Mouse (Mus musculus) left cerebral cortex, adult 6 months (tissue): ENCODE measurements around the gene Ankrd12. TPM values are rescaled to one million over a fixed set of nuclear protein-coding genes. Genes with fewer than 3 reads are reported as not detected.

ENCODE experiments used
- long read RNA-seq, 2 experiments: library from polyadenylated mRNA; unstranded; transcript quantifications; one replicate each; pipeline ENCODE4 v2.0.0; 2019 to 2020
- polyA plus RNA-seq: library from polyadenylated mRNA; unstranded; fragments of <200 nt; fragmentation: Nextera tagmentation; gene quantifications from 2 replicates; pipeline ENCODE4 v1.2.3, GENCODE M21; 2021

The Ankrd12 gene
- 87.6 and 181 TPM in 2 replicates for polyA plus RNA-seq
- long read RNA-seq, experiment 1, transcript Ankrd12-208 (8 exons, 1,513 nt), result major isoform, 13 of 105 reads
- long read RNA-seq, experiment 1, partial matches to known transcripts, result 59 of 105 reads
- long read RNA-seq, experiment 1, other reads (novel, unspliced or antisense), result 31 of 105 reads
- long read RNA-seq, experiment 2, partial matches to known transcripts, result 81 of 135 reads
- long read RNA-seq, experiment 2, other reads (novel, unspliced or antisense), result 48 of 135 reads

GRCm38 (mm10) chr17:66076934-66077333, at the start of gene Ankrd12:
Gene Ankrd12 (minus strand): TSS chr17:66077089.

GRCm38 (mm10) chr17:66123066-66123815, 46.4 kb upstream of the Ankrd12 start, which contains the start of gene Ddx11:
Gene Ddx11 (plus strand): TSS chr17:66123520.

DNA sequence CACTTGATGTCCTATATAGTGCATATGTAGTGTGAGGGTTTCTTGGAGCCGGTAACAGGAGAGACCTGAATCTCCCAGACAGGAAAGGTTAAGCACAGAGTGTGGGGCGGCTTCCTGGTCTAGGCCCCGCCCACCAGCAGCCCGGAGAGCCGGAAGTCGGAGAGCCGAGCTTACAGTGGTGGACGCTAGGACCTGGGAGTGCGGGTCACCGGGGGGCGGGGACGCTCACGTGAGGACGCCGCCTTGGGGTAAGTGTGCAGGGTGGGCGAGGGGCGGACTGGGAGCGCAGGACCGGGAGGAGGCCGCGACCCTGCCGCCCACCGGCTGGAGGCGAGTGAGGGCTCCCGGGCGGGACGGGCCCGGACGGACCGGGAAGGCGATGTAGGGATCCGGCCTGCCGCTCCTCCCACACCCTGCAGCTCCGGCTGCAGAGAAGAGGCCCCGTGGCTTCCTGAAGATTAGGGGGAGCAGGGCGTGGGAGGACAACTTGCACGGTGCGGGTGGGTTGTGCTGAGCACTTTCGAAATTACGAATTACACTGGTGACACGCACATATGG, 34.6 kb upstream of the Ankrd12 start, which contains the start of gene Washc1:
Washc1 (plus strand) TSS at position 144 of the 558 bp plus-strand sequence.

GRCm38 (mm10) chr17:66101380-66102330, 24.8 kb upstream of the Ankrd12 start, which contains the start of gene Ndufv2:
Gene Ndufv2 (minus strand): TSS chr17:66101559.

DNA sequence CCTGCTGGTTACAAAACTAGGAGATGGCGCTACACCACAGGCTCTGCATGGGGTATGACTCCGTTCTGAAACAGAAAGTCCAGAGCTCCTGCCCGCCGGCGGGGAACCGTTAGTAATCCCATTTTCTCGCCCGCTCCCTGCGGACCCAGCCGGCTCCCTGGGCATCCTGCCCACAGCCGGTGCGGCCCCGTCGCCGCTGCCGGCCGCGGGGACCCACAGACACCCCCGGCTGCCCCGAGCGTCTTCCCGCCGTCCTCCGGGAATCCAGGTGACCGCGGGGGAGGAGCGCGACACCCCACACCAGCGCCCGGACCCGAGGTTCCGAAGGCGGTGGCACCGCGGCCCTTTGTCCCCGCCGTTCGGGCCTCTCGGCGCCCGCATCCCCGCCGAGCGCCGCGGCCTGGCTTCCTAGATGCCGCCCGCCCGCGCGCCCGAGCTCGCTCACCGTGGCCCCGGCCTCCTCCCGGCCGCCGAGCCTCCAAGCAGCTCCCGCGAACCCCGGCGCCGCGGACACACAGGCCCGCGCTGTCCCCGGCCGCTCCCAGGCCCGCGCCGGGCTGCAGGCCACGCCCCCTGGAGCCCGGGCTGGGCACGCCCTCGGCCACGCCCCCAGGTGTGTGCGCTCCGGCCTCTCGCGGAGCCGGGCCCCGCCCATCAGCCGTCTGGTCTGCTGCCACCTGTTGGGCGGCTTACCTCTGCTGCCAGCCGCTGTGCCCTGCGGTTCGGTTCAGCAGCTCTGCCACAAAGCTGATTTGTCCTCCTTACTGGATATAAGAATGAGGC, 126.1 kb downstream of the Ankrd12 start, which contains the start of gene Twsg1:
Twsg1 (minus strand) TSS at position 605 of the 783 bp plus-strand sequence.

Other genes with a start within 250 kb of the Ankrd12 start
- gene Ralbp1, start 191.3 kb downstream of the Ankrd12 start, polyA plus RNA-seq, result 55.4 and 97.2 TPM in 2 replicates
- 6.7 and 13.7 TPM in 2 replicates for gene Twsg1, start 125.9 kb downstream of the Ankrd12 start, polyA plus RNA-seq
- 449 and 470 TPM in 2 replicates for gene Ndufv2, start 24.5 kb upstream of the Ankrd12 start, polyA plus RNA-seq
- gene Washc1, start 34.5 kb upstream of the Ankrd12 start, polyA plus RNA-seq, result 5.5 and 12.6 TPM in 2 replicates
- gene Ddx11, start 46.4 kb upstream of the Ankrd12 start, polyA plus RNA-seq, result 0.19 and 0.40 TPM in 2 replicates